Mouse (Mus musculus): ENCODE data around the gene Foxc2. TPM values are rescaled to one million over a fixed set of nuclear protein-coding genes. Genes with fewer than 3 reads are reported as not detected.

The Foxc2 gene
- polyA plus RNA-seq, 1 experiment, result 0.80 TPM

DNA sequence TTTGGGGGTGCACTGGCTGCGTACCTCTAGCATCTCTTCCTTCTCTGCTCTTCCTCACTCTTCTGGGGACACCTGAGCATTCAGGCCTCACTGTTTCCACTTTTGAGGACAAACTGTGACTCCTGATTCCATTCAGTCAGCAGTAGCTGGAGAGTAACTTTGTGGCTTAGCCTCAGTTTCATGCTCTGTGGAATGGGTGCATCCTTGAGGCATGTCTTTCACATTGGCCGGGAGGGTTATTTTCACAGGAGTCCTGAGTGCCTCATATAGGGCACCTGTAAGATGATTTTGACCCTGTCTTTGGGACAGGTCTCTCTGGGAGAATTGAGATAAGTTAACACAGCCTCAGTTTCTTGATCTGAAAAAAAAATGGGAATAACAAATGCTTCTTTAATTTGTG lies 7.1 kb downstream of the Foxc2 start:
- no peak overlapping the region for H3K4me3 ChIP-seq (ENCODE audit: control insufficient read depth, insufficient read depth, low read length)
- 0 out of 2 replicates have a peak, but pooled peaks cover 5% of the 10 kb centered on the region for H3K4me1 ChIP-seq (replicated peaks; ENCODE audit: control insufficient read depth, insufficient read depth, low read length)
- peaks cover 27% of the 10 kb centered on the region for H3K27me3 ChIP-seq (ENCODE audit: control insufficient read depth, insufficient read depth, low read length)
- H3K36me3 ChIP-seq (ENCODE audit: control insufficient read depth, insufficient read depth, low read length), result no peaks in the 10 kb centered on the region
- 94% methylated on average over 2 of the region's 2 CpGs for WGBS
- DNase-seq, result no peak
- no peak overlapping the region for H3K27ac ChIP-seq (ENCODE audit: control insufficient read depth, insufficient read depth, low read length)
- TF ChIP-seq CTCF (IDR thresholded peaks at IDR 0.05; ENCODE audit: borderline replicate concordance, control insufficient read depth, extremely low read depth, insufficient read depth, low read length, poor library complexity), result no peak

DNA sequence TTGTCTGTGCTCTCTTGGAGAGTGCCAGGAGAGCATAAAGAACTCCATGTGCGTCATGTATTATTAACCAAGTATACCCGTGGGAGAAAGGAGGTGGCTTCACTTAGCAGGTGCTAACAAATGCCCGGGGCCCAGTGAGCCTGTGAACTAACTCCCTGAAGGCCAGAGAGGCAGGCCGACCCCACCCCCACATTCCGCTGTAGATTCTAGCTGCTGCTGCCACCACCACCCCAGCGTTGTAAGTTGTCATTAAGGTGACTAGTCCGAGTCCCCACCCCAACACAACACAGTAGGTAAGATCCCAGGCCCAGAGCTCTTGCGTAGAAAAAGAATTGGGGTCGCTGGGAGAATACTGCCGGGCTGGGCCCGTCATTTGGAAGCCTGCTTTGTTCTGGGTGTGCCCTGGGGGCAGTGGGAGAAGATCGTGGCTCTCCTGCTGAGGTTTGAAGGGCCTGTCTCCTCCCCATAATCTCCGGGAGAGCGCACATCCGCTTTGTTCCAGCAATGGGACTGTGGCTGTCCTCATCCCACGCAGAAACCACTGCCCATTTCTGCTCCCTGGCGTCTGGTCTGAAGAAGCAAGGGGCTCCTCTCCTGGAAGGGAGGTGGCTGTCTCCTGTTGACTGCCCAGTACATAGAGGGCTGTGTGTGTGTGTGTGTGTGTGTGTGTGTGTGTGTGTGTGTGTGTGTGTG lies 8.7 kb downstream of the Foxc2 start:
- Histone ChIP-seq H3K4me1 (replicated peaks; ENCODE audit: control insufficient read depth, insufficient read depth, low read length) (0 out of 2 replicates have a peak, but pooled peaks cover 5% of the 10 kb centered on the region), H3K36me3 (ENCODE audit: control insufficient read depth, insufficient read depth, low read length) (no peaks in the 10 kb centered on the region), H3K4me3 (ENCODE audit: control insufficient read depth, insufficient read depth, low read length) (no peak overlapping the region), H3K27ac (ENCODE audit: control insufficient read depth, insufficient read depth, low read length) (no peak overlapping the region), H3K27me3 (ENCODE audit: control insufficient read depth, insufficient read depth, low read length) (peaks cover 29% of the 10 kb centered on the region)
- 19% methylated on average over 17 of the region's 17 CpGs for WGBS
- TF ChIP-seq POLR2A (IDR thresholded peaks at IDR 0.05; ENCODE audit: control insufficient read depth, extremely low read depth, insufficient read depth, low read length, poor library complexity) (no peak), CTCF (IDR thresholded peaks at IDR 0.05; ENCODE audit: borderline replicate concordance, control insufficient read depth, extremely low read depth, insufficient read depth, low read length, poor library complexity) (no peak)
- DNase-seq, result no peak

DNA sequence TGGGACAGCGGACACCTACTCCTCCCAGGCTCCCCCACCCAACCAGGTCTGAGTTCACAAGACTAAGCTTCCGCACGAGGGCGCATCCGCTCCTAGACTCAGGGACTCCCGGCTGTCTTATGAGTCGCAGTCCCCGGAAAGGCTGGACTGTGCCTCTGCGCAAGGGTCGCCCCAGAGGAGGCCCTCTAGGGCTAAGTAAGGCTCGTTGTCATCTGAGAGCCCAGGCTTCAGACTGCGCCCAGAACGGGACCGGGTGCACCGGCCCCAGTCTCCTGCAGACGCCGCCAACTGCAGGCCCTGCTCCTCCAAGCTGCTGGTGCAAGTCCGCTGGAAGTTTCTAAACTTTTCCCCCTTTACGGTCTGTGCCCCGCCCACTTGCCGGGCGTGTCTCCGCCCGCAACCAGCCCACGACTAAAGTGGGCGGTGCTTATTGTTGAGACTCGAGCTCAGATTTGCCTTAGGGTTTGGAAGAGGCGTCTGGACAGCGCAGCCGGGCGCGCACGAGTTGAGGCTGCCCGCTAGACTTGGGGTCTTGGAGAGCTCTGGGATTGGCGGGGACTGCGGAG lies 9.4 kb downstream of the Foxc2 start:
- peaks cover 29% of the 10 kb centered on the region for H3K27me3 ChIP-seq (ENCODE audit: control insufficient read depth, insufficient read depth, low read length)
- no peak for DNase-seq
- H3K4me3 ChIP-seq (ENCODE audit: control insufficient read depth, insufficient read depth, low read length), result no peak overlapping the region
- WGBS, result 6% methylated on average over 36 of the region's 36 CpGs
- no peak overlapping the region for H3K27ac ChIP-seq (ENCODE audit: control insufficient read depth, insufficient read depth, low read length)
- H3K4me1 ChIP-seq (replicated peaks; ENCODE audit: control insufficient read depth, insufficient read depth, low read length), result 0 out of 2 replicates have a peak, but pooled peaks cover 5% of the 10 kb centered on the region
- TF ChIP-seq CTCF (IDR thresholded peaks at IDR 0.05; ENCODE audit: borderline replicate concordance, control insufficient read depth, extremely low read depth, insufficient read depth, low read length, poor library complexity) (no peak), POLR2A (IDR thresholded peaks at IDR 0.05; ENCODE audit: control insufficient read depth, extremely low read depth, insufficient read depth, low read length, poor library complexity) (no peak)
- H3K36me3 ChIP-seq (ENCODE audit: control insufficient read depth, insufficient read depth, low read length), result no peaks in the 10 kb centered on the region

DNA sequence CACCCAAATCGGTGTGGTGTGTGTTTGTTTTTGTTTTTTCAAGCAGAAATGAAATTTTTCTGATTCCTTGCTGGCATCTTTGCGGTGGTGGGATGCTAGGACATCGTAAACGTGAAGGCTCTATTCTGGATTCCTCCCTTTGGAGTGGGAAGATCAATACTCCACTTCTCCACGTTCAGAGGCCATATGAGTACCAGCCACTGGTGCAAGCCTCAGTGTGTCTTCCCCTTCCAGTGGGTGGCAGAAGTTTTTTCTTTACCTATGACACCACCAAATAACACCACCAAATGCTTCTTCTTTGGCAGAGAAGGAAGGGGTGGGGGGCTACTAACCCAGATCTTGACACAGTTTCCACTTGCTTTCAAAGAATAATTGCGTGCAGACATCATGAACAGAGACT lies 10.2 kb downstream of the Foxc2 start:
- TF ChIP-seq CTCF (IDR thresholded peaks at IDR 0.05; ENCODE audit: borderline replicate concordance, control insufficient read depth, extremely low read depth, insufficient read depth, low read length, poor library complexity), result no peak
- no peak for TF ChIP-seq POLR2A (IDR thresholded peaks at IDR 0.05; ENCODE audit: control insufficient read depth, extremely low read depth, insufficient read depth, low read length, poor library complexity)
- H3K27ac ChIP-seq (ENCODE audit: control insufficient read depth, insufficient read depth, low read length), result no peak overlapping the region
- H3K4me1 ChIP-seq (replicated peaks; ENCODE audit: control insufficient read depth, insufficient read depth, low read length), result no peaks in the 10 kb centered on the region
- H3K27me3 ChIP-seq (ENCODE audit: control insufficient read depth, insufficient read depth, low read length), result peaks cover 24% of the 10 kb centered on the region
- 18% methylated on average over 6 of the region's 6 CpGs for WGBS
- no peaks in the 10 kb centered on the region for H3K36me3 ChIP-seq (ENCODE audit: control insufficient read depth, insufficient read depth, low read length)
- H3K4me3 ChIP-seq (ENCODE audit: control insufficient read depth, insufficient read depth, low read length), result no peak overlapping the region
- no peak for DNase-seq

DNA sequence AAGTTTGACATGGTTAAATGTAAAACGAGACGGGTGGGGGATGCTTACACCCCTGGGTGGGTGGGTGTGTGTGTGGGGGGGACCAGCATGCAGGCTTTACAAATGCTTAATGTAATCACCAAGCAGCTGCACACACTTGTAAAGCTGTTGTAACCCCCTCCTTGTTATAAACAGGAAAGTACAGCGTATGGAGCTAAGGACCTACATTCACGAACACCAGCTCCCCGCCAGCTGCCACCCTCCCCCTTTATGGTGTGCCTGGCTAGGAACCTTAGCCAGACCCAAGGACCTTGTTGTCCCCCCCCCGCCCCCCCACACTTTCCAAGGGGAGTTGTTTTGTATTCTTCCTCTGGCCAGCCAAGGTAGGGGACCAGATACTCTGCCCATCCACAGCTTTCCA lies 10.7 kb downstream of the Foxc2 start:
- TF ChIP-seq CTCF (IDR thresholded peaks at IDR 0.05; ENCODE audit: borderline replicate concordance, control insufficient read depth, extremely low read depth, insufficient read depth, low read length, poor library complexity), result no peak
- no peak for TF ChIP-seq POLR2A (IDR thresholded peaks at IDR 0.05; ENCODE audit: control insufficient read depth, extremely low read depth, insufficient read depth, low read length, poor library complexity)
- no peak overlapping the region for H3K27ac ChIP-seq (ENCODE audit: control insufficient read depth, insufficient read depth, low read length)
- H3K4me1 ChIP-seq (replicated peaks; ENCODE audit: control insufficient read depth, insufficient read depth, low read length), result no peaks in the 10 kb centered on the region
- H3K27me3 ChIP-seq (ENCODE audit: control insufficient read depth, insufficient read depth, low read length), result peaks cover 22% of the 10 kb centered on the region
- H3K4me3 ChIP-seq (ENCODE audit: control insufficient read depth, insufficient read depth, low read length), result no peak overlapping the region
- whole genome bisulfite sequencing, result 29% methylated on average over 6 of the region's 6 CpGs
- no peaks in the 10 kb centered on the region for H3K36me3 ChIP-seq (ENCODE audit: control insufficient read depth, insufficient read depth, low read length)
- DNase-seq, result no peak

DNA sequence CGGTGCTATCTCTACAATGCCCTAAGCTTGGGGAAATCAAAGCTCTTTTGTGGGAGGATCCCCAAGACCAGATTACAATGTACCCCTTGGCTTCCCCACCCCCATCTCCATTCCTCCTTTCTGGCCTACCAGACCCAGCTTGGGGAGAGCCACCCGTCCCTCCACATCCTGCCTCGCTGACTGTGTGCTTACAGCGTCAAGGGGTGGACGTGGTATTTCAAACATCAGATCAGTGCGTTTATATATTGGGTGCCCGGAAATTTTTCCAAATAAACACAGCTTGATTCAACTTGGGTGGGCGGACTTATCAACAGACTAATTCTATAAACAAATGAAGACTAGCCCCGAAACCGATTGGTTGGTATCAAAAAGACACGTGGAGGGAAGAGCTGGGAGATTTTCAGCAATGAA lies 11.3 kb downstream of the Foxc2 start:
- Histone ChIP-seq H3K27me3 (ENCODE audit: control insufficient read depth, insufficient read depth, low read length) (peaks cover 22% of the 10 kb centered on the region), H3K36me3 (ENCODE audit: control insufficient read depth, insufficient read depth, low read length) (no peaks in the 10 kb centered on the region), H3K4me3 (ENCODE audit: control insufficient read depth, insufficient read depth, low read length) (no peak overlapping the region), H3K4me1 (replicated peaks; ENCODE audit: control insufficient read depth, insufficient read depth, low read length) (no peaks in the 10 kb centered on the region), H3K27ac (ENCODE audit: control insufficient read depth, insufficient read depth, low read length) (no peak overlapping the region)
- no peak for DNase-seq
- 17% methylated on average over 11 of the region's 11 CpGs for WGBS
- TF ChIP-seq POLR2A (IDR thresholded peaks at IDR 0.05; ENCODE audit: control insufficient read depth, extremely low read depth, insufficient read depth, low read length, poor library complexity) (no peak), CTCF (IDR thresholded peaks at IDR 0.05; ENCODE audit: borderline replicate concordance, control insufficient read depth, extremely low read depth, insufficient read depth, low read length, poor library complexity) (no peak)
